In genomic region chr2:7944946-7945345, GRCm38 (mm10) we compare ENCODE assay signal across 10 mouse cellular contexts.
DNase-seq lines count a peak whose midpoint lies in the region; ATAC-seq lines count a peak whose summit lies in the region.
"Had no signal": no experiment of that assay in that cellular context is flagged by ENCODE, and none has a peak within 500 bp of the region (broad histone marks: within the 10 kb centered on the region; RNA-seq: fewer than 3 reads in every experiment).

No protein-coding gene starts in this region.

- H3K27me3 ChIP-seq in kidney, embryonic 16.5 days (ENCODE audit: insufficient read depth, low read length), result no peaks in the 10 kb centered on the region
- H3K27me3 ChIP-seq: limb, embryonic 12.5 days had no signal

- H3K9ac ChIP-seq in kidney, embryonic 16.5 days (replicated peaks; ENCODE audit: low read length), result no peak overlapping the region
- H3K9ac ChIP-seq: limb, embryonic 12.5 days had no signal

- no peak for ATAC-seq in kidney, embryonic 16.5 days (ENCODE audit: low FRiP score, low TSS enrichment)

- DNase-seq in adrenal gland, postnatal 14 days, result peak; percentile 4
- no peak for DNase-seq in adrenal gland, adult 8-10 months
- DNase-seq in kidney, postnatal 14 days, result peak; percentile 1
- DNase-seq in frontal cortex, postnatal 14 days (ENCODE audit: low spot score in 2 of 2), result peak; percentile 15 to 17
- peak; percentile 14 for DNase-seq in retina, postnatal 1 day
- no peak for DNase-seq in adrenal gland, adult 2 months
- no peak for DNase-seq in urinary bladder, postnatal 25 days (ENCODE audit: low spot score)
- DNase-seq: adrenal gland, postnatal 10 days had no signal

- no peaks in the 10 kb centered on the region for H3K9me3 ChIP-seq in kidney, embryonic 16.5 days (ENCODE audit: low read length)
- H3K9me3 ChIP-seq: limb, embryonic 12.5 days had no signal

- H3K4me1 ChIP-seq in kidney, embryonic 16.5 days (ENCODE audit: insufficient read depth, low read length), result no peaks in the 10 kb centered on the region
- H3K4me1 ChIP-seq: limb, embryonic 12.5 days had no signal

- H3K4me3 ChIP-seq in kidney, embryonic 16.5 days (ENCODE audit: low read length), result no peak overlapping the region
- H3K4me3 ChIP-seq: limb, embryonic 12.5 days had no signal

- 66% methylated on average over 2 of the region's 2 CpGs for WGBS in kidney, embryonic 16.5 days

- no peak overlapping the region for H3K27ac ChIP-seq in kidney, embryonic 16.5 days (ENCODE audit: low read length)
- H3K27ac ChIP-seq: limb, embryonic 12.5 days had no signal

- H3K36me3 ChIP-seq in kidney, embryonic 16.5 days (ENCODE audit: insufficient read depth, low read length), result no peaks in the 10 kb centered on the region
- H3K36me3 ChIP-seq: limb, embryonic 12.5 days had no signal

- no peak overlapping the region for H3K4me2 ChIP-seq in kidney, embryonic 16.5 days (replicated peaks; ENCODE audit: low read depth, low read length)
- H3K4me2 ChIP-seq: limb, embryonic 12.5 days had no signal

Comparison
In these comparisons a context has a peak if more than half of its experiments do, and no peak if none do; other contexts are left out.
1. DNase-seq: peak in adrenal gland, postnatal 14 days (single experiment), kidney, postnatal 14 days (single experiment), frontal cortex, postnatal 14 days (2 of 2) and retina, postnatal 1 day (single experiment); none in adrenal gland, adult 8-10 months (single experiment), adrenal gland, adult 2 months (single experiment) and urinary bladder, postnatal 25 days (single experiment).